Mouse (Mus musculus) neutrophil, adult 5-6 weeks (primary cell): Measurements from ENCODE around the gene Gm20388. TPM values are rescaled to one million over a fixed set of nuclear protein-coding genes. Genes with fewer than 3 reads are reported as not detected.

Source experiments
- ATAC-seq: fragments of 151-379, 151-347 bp; 2 replicates; pipeline ENCODE4 v1.8.0; 2017; ENCODE audit warnings: mild to moderate bottlenecking, moderate TSS enrichment; ENCODE audit not compliant: insufficient number of reproducible peaks, poor library complexity, low FRiP score, severe bottlenecking; ENCODE audit errors: extremely low read depth
- total RNA-seq: library from RNA; stranded (forward); fragments of 200-1000 nt; gene quantifications from 2 replicates; pipeline ENCODE4 v1.2.3, GENCODE M21; 2017

Gene Gm20388
- total RNA-seq, 1 experiment from 2014 or later = 10.8 TPM

GRCm38 (mm10) chr8:121239640-121240039 lies 1329.0 kb downstream of the Gm20388 start:
- ATAC-seq = no peak

- ATAC-seq = no peak
Observed at GRCm38 (mm10) chr8:121241761-121242552, 1331.3 kb downstream of the Gm20388 start.

- ATAC-seq = no peak
Observed at GRCm38 (mm10) chr8:121242671-121243070, 1332.0 kb downstream of the Gm20388 start.

- no peak for ATAC-seq
Observed at GRCm38 (mm10) chr8:121248823-121249222, 1338.2 kb downstream of the Gm20388 start.

GRCm38 (mm10) chr8:121249433-121249832 lies 1338.8 kb downstream of the Gm20388 start:
- no peak for ATAC-seq

- no peak for ATAC-seq
Observed at GRCm38 (mm10) chr8:121251089-121251488, 1340.4 kb downstream of the Gm20388 start.

- ATAC-seq = no peak
Observed at GRCm38 (mm10) chr8:121255727-121256265, 1345.2 kb downstream of the Gm20388 start.

- no peak for ATAC-seq
Observed at GRCm38 (mm10) chr8:121258126-121258792, 1347.6 kb downstream of the Gm20388 start.

GRCm38 (mm10) chr8:121262728-121263389 lies 1352.2 kb downstream of the Gm20388 start:
- no peak for ATAC-seq

GRCm38 (mm10) chr8:121263390-121263775 lies 1352.7 kb downstream of the Gm20388 start:
- ATAC-seq = no peak

- ATAC-seq = no peak
Observed at GRCm38 (mm10) chr8:121264260-121264659, 1353.6 kb downstream of the Gm20388 start.

GRCm38 (mm10) chr8:121271542-121271941 lies 1360.9 kb downstream of the Gm20388 start:
- no peak for ATAC-seq

GRCm38 (mm10) chr8:121273195-121273594 lies 1362.6 kb downstream of the Gm20388 start:
- no peak for ATAC-seq

- ATAC-seq = no peak
Observed at GRCm38 (mm10) chr8:121273620-121274019, 1363.0 kb downstream of the Gm20388 start.

- no peak for ATAC-seq
Observed at GRCm38 (mm10) chr8:121280414-121280813, 1369.8 kb downstream of the Gm20388 start.

- ATAC-seq = no peak
Observed at GRCm38 (mm10) chr8:121289346-121289745, 1378.7 kb downstream of the Gm20388 start.

GRCm38 (mm10) chr8:121290547-121290946 lies 1379.9 kb downstream of the Gm20388 start:
- ATAC-seq = no peak

GRCm38 (mm10) chr8:121293418-121293817 lies 1382.8 kb downstream of the Gm20388 start:
- no peak for ATAC-seq

- ATAC-seq = no peak
Observed at GRCm38 (mm10) chr8:121294234-121295108, 1383.8 kb downstream of the Gm20388 start.
